Mouse (Mus musculus): Measurements from ENCODE around the gene Faf1. TPM values are rescaled to one million over a fixed set of nuclear protein-coding genes. Genes with fewer than 3 reads are reported as not detected.

Faf1 gene
- polyA plus RNA-seq, 1 experiment from 2014 or later: 27.5 TPM

GRCm38 (mm10) chr4:109735754-109736153 is 59.4 kb downstream of the Faf1 start:
- no peak overlapping the region for H3K4me3 ChIP-seq (ENCODE audit: control insufficient read depth in 1 of 2, insufficient read depth in 1 of 2, low read depth in 1 of 2, low read length in 2 of 2)
- H3K4me2 ChIP-seq (ENCODE audit: low read length): no peak overlapping the region
- ATAC-seq (ENCODE audit: insufficient number of reproducible peaks, insufficient read depth, low FRiP score, low read depth): no peak
- H3K4me1 ChIP-seq (ENCODE audit: control insufficient read depth in 2 of 2, insufficient read depth in 2 of 2, low read length in 2 of 2): peaks cover 4 to 9% of the 10 kb centered on the region in 2 experiments; a peak in 3 of 4 replicates
- 12% methylated on average over 1 of the region's 1 CpGs for WGBS
- H3K9me3 ChIP-seq (ENCODE audit: control insufficient read depth, low read length): no peaks in the 10 kb centered on the region
- H3K27ac ChIP-seq (replicated peaks in 1 of 2; ENCODE audit: control insufficient read depth in 1 of 2, insufficient read depth in 1 of 2, low read depth in 2 of 2, low read length in 2 of 2): 0 out of 4 replicates have a peak overlapping the region, but pooled peaks of 1 of the 2 experiments have one; percentile 22
- no peak overlapping the region for H3K9ac ChIP-seq (ENCODE audit: low read length)
- no peaks in the 10 kb centered on the region for H3K27me3 ChIP-seq (ENCODE audit: control insufficient read depth, insufficient read depth, low read length)
- 0 out of 2 replicates have a peak, but pooled peaks cover 12% of the 10 kb centered on the region for H3K36me3 ChIP-seq (ENCODE audit: control insufficient read depth, insufficient read depth, low read length)

DNA sequence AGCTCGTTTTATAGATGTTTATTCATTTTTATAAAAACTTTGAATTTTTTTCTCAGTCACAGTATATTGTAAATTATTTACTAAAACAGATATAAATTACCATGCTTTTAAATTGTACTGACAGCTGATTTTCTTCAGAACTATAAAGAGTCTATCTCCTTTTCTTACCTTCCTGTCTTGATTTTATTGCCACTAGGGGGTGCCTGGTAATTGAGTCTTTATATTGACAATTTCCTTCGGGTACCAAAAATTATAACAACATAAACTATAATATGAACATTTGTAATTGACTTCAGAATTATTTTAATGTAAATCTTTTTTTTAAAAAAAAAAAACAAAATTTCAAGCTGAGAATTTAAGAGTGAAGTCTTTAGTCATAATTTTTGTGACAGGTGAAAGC is 67.6 kb downstream of the Faf1 start:
- H3K27ac ChIP-seq (replicated peaks in 1 of 2; ENCODE audit: control insufficient read depth in 1 of 2, insufficient read depth in 1 of 2, low read depth in 2 of 2, low read length in 2 of 2): no peak overlapping the region
- H3K4me3 ChIP-seq (ENCODE audit: control insufficient read depth in 1 of 2, insufficient read depth in 1 of 2, low read depth in 1 of 2, low read length in 2 of 2): no peak overlapping the region
- H3K9me3 ChIP-seq (ENCODE audit: control insufficient read depth, low read length): no peaks in the 10 kb centered on the region
- no peak for ATAC-seq (ENCODE audit: insufficient number of reproducible peaks, insufficient read depth, low FRiP score, low read depth)
- 0 out of 2 replicates have a peak, but pooled peaks cover 7% of the 10 kb centered on the region for H3K36me3 ChIP-seq (ENCODE audit: control insufficient read depth, insufficient read depth, low read length)
- 84% methylated on average over 2 of the region's 2 CpGs for WGBS
- no peak overlapping the region for H3K9ac ChIP-seq (ENCODE audit: low read length)
- H3K4me1 ChIP-seq (ENCODE audit: control insufficient read depth in 2 of 2, insufficient read depth in 2 of 2, low read length in 2 of 2): no peaks in the 10 kb centered on the region
- no peak overlapping the region for H3K4me2 ChIP-seq (ENCODE audit: low read length)
- no peaks in the 10 kb centered on the region for H3K27me3 ChIP-seq (ENCODE audit: control insufficient read depth, insufficient read depth, low read length)

DNA sequence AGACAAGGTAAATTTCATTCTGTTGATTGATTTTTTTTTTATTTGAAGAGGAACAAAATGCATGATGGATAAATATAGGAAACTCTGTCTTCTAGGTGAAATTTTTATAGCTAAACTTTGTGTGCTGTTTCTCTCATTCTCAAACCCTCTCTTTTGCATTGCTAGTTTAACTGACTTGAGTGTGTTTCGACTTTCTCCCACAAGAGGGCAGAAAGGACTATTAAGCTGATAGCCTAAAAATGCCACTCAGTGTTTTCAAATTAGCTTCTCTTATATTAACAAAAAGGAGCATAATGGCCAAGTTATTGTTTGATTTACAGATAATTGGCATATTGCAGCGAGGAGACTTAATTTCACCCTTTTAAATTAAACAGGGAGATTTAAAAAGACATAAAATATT is 82.6 kb downstream of the Faf1 start:
- Histone ChIP-seq H3K9me3 (ENCODE audit: control insufficient read depth, low read length) (no peaks in the 10 kb centered on the region), H3K36me3 (ENCODE audit: control insufficient read depth, insufficient read depth, low read length) (no peaks in the 10 kb centered on the region), H3K27me3 (ENCODE audit: control insufficient read depth, insufficient read depth, low read length) (no peaks in the 10 kb centered on the region), H3K4me2 (ENCODE audit: low read length) (no peak overlapping the region), H3K4me3 (ENCODE audit: control insufficient read depth in 1 of 2, insufficient read depth in 1 of 2, low read depth in 1 of 2, low read length in 2 of 2) (no peak overlapping the region), H3K9ac (ENCODE audit: low read length) (no peak overlapping the region), H3K4me1 (ENCODE audit: control insufficient read depth in 2 of 2, insufficient read depth in 2 of 2, low read length in 2 of 2) (no peaks in the 10 kb centered on the region), H3K27ac (replicated peaks in 1 of 2; ENCODE audit: control insufficient read depth in 1 of 2, insufficient read depth in 1 of 2, low read depth in 2 of 2, low read length in 2 of 2) (no peak overlapping the region)
- no peak for ATAC-seq (ENCODE audit: insufficient number of reproducible peaks, insufficient read depth, low FRiP score, low read depth)
- WGBS: 32% methylated on average over 2 of the region's 2 CpGs

- Histone ChIP-seq H3K4me1 (ENCODE audit: control insufficient read depth in 2 of 2, insufficient read depth in 2 of 2, low read length in 2 of 2) (no peaks in the 10 kb centered on the region), H3K27ac (replicated peaks in 1 of 2; ENCODE audit: control insufficient read depth in 1 of 2, insufficient read depth in 1 of 2, low read depth in 2 of 2, low read length in 2 of 2) (no peak overlapping the region), H3K4me3 (ENCODE audit: control insufficient read depth in 1 of 2, insufficient read depth in 1 of 2, low read depth in 1 of 2, low read length in 2 of 2) (no peak overlapping the region), H3K36me3 (ENCODE audit: control insufficient read depth, insufficient read depth, low read length) (no peaks in the 10 kb centered on the region), H3K4me2 (ENCODE audit: low read length) (no peak overlapping the region), H3K9me3 (ENCODE audit: control insufficient read depth, low read length) (no peaks in the 10 kb centered on the region), H3K9ac (ENCODE audit: low read length) (no peak overlapping the region), H3K27me3 (ENCODE audit: control insufficient read depth, insufficient read depth, low read length) (no peaks in the 10 kb centered on the region)
- WGBS: 69% methylated on average over 2 of the region's 2 CpGs
- ATAC-seq (ENCODE audit: insufficient number of reproducible peaks, insufficient read depth, low FRiP score, low read depth): no peak
Measured at GRCm38 (mm10) chr4:109759901-109760300, 83.5 kb downstream of the Faf1 start.

GRCm38 (mm10) chr4:109760501-109760900 is 84.1 kb downstream of the Faf1 start:
- no peaks in the 10 kb centered on the region for H3K36me3 ChIP-seq (ENCODE audit: control insufficient read depth, insufficient read depth, low read length)
- H3K9ac ChIP-seq (ENCODE audit: low read length): no peak overlapping the region
- H3K4me2 ChIP-seq (ENCODE audit: low read length): no peak overlapping the region
- H3K4me1 ChIP-seq (ENCODE audit: control insufficient read depth in 2 of 2, insufficient read depth in 2 of 2, low read length in 2 of 2): no peaks in the 10 kb centered on the region
- H3K27ac ChIP-seq (replicated peaks in 1 of 2; ENCODE audit: control insufficient read depth in 1 of 2, insufficient read depth in 1 of 2, low read depth in 2 of 2, low read length in 2 of 2): no peak overlapping the region
- no peak overlapping the region for H3K4me3 ChIP-seq (ENCODE audit: control insufficient read depth in 1 of 2, insufficient read depth in 1 of 2, low read depth in 1 of 2, low read length in 2 of 2)
- no peaks in the 10 kb centered on the region for H3K27me3 ChIP-seq (ENCODE audit: control insufficient read depth, insufficient read depth, low read length)
- 83% methylated on average over 3 of the region's 3 CpGs for WGBS
- H3K9me3 ChIP-seq (ENCODE audit: control insufficient read depth, low read length): no peaks in the 10 kb centered on the region
- ATAC-seq (ENCODE audit: insufficient number of reproducible peaks, insufficient read depth, low FRiP score, low read depth): no peak

- H3K27me3 ChIP-seq (ENCODE audit: control insufficient read depth, insufficient read depth, low read length): no peaks in the 10 kb centered on the region
- H3K9me3 ChIP-seq (ENCODE audit: control insufficient read depth, low read length): no peaks in the 10 kb centered on the region
- H3K27ac ChIP-seq (replicated peaks in 1 of 2; ENCODE audit: control insufficient read depth in 1 of 2, insufficient read depth in 1 of 2, low read depth in 2 of 2, low read length in 2 of 2): no peak overlapping the region
- no peaks in the 10 kb centered on the region for H3K36me3 ChIP-seq (ENCODE audit: control insufficient read depth, insufficient read depth, low read length)
- H3K9ac ChIP-seq (ENCODE audit: low read length): no peak overlapping the region
- 72% methylated on average over 7 of the region's 7 CpGs for WGBS
- no peak overlapping the region for H3K4me2 ChIP-seq (ENCODE audit: low read length)
- ATAC-seq (ENCODE audit: insufficient number of reproducible peaks, insufficient read depth, low FRiP score, low read depth): no peak
- H3K4me1 ChIP-seq (ENCODE audit: control insufficient read depth in 2 of 2, insufficient read depth in 2 of 2, low read length in 2 of 2): no peaks in the 10 kb centered on the region
- H3K4me3 ChIP-seq (ENCODE audit: control insufficient read depth in 1 of 2, insufficient read depth in 1 of 2, low read depth in 1 of 2, low read length in 2 of 2): no peak overlapping the region
Measured at GRCm38 (mm10) chr4:109762768-109763501, 86.5 kb downstream of the Faf1 start.

DNA sequence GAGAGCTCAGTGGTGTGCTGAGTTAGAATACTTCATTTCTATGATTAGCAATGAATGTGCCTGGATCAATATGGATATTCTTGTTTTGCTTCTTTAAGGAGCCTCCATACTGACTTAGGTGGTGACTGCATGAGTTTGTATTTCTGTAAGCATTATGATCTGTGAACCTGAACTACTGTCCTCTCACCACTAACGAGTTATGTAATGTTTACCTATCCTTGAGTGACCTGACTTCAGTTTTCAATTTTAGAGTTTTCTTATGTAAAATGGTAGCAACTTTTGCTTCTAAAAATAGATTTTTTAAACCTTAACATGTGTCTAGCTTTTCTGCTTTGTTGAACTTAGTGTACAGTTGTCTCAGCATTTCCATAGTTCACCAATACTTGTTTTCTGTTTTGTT is 92.7 kb downstream of the Faf1 start:
- H3K4me1 ChIP-seq (ENCODE audit: control insufficient read depth in 2 of 2, insufficient read depth in 2 of 2, low read length in 2 of 2): no peaks in the 10 kb centered on the region
- no peak for ATAC-seq (ENCODE audit: insufficient number of reproducible peaks, insufficient read depth, low FRiP score, low read depth)
- no peak overlapping the region for H3K4me2 ChIP-seq (ENCODE audit: low read length)
- no peaks in the 10 kb centered on the region for H3K36me3 ChIP-seq (ENCODE audit: control insufficient read depth, insufficient read depth, low read length)
- H3K9me3 ChIP-seq (ENCODE audit: control insufficient read depth, low read length): no peaks in the 10 kb centered on the region
- no peaks in the 10 kb centered on the region for H3K27me3 ChIP-seq (ENCODE audit: control insufficient read depth, insufficient read depth, low read length)
- H3K4me3 ChIP-seq (ENCODE audit: control insufficient read depth in 1 of 2, insufficient read depth in 1 of 2, low read depth in 1 of 2, low read length in 2 of 2): no peak overlapping the region
- no peak overlapping the region for H3K27ac ChIP-seq (replicated peaks in 1 of 2; ENCODE audit: control insufficient read depth in 1 of 2, insufficient read depth in 1 of 2, low read depth in 2 of 2, low read length in 2 of 2)
- 80% methylated on average over 1 of the region's 1 CpGs for WGBS
- H3K9ac ChIP-seq (ENCODE audit: low read length): no peak overlapping the region

Data from heart, embryonic 14.5 days (tissue).